ENCODE assay signal across 23 mouse cellular contexts in the genomic region with DNA sequence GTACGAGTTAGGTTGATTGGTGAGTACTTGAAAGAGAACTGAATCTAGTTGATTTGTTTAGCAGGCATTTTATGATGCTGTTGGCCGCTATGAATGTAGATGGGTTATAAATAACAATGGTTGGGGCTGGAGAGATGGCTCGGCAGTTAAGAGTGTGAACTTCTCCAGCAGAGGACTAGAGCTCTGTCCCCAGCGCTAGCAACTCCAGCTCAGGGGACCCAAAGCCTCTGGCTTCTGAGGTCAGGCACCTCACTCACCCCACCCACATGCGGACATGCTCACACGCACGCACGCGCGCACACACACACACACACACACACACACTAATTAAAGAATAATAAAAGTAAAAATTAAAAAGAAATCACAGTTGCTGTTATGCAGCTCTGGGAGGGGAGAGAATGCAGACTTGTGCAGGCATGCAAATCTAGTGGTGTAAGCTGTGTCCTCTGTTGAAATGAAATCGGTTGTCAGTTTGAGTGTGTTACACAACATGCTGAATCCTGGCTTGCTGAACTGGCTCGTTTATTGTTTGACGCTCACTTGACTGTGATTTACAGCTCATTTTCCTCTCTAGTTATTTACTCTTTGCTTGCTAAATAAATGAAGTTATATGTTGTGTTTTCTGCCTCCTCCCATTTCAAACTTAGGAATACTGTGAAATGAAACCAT.
DNase-seq lines count a peak whose midpoint lies in the region; ATAC-seq and TF ChIP-seq lines count a peak whose summit lies in the region.
"Had no signal": no experiment of that assay in that cellular context is flagged by ENCODE, and none has a peak within 500 bp of the region (broad histone marks: within the 10 kb centered on the region; RNA-seq: fewer than 3 reads in every experiment).

No protein-coding gene starts in this region.

- no peak overlapping the region for H3K27ac ChIP-seq in embryonic facial prominence, embryonic 13.5 days
- no peak overlapping the region for H3K27ac ChIP-seq in embryonic facial prominence, embryonic 10.5 days (replicated peaks)
- H3K27ac ChIP-seq in liver, postnatal 0 days (ENCODE audit: low read depth): 0 out of 2 replicates have a peak overlapping the region, but pooled peaks have one; percentile 22
- no peak overlapping the region for H3K27ac ChIP-seq in liver, embryonic 12.5 days
- H3K27ac ChIP-seq in embryonic facial prominence, embryonic 14.5 days (replicated peaks; ENCODE audit: low read depth, low read length): no peak overlapping the region
- no peak overlapping the region for H3K27ac ChIP-seq in hindbrain, embryonic 10.5 days
- H3K27ac ChIP-seq: embryonic facial prominence, embryonic 15.5 days; forebrain, embryonic 10.5 days; kidney, embryonic 15.5 days; midbrain, embryonic 15.5 days had no signal

- no peak overlapping the region for H3K4me3 ChIP-seq in embryonic facial prominence, embryonic 13.5 days
- no peak overlapping the region for H3K4me3 ChIP-seq in embryonic facial prominence, embryonic 10.5 days
- no peak overlapping the region for H3K4me3 ChIP-seq in liver, postnatal 0 days (ENCODE audit: low read depth, low read length)
- no peak overlapping the region for H3K4me3 ChIP-seq in liver, embryonic 12.5 days
- no peak overlapping the region for H3K4me3 ChIP-seq in embryonic facial prominence, embryonic 14.5 days (ENCODE audit: low read depth, low read length)
- H3K4me3 ChIP-seq in hindbrain, embryonic 10.5 days: no peak overlapping the region
- H3K4me3 ChIP-seq: embryonic facial prominence, embryonic 15.5 days; forebrain, embryonic 10.5 days; kidney, embryonic 15.5 days; midbrain, embryonic 15.5 days had no signal

- WGBS in embryonic facial prominence, embryonic 13.5 days: 74% methylated on average over 13 of the region's 13 CpGs
- 80% methylated on average over 13 of the region's 13 CpGs for WGBS in embryonic facial prominence, embryonic 10.5 days
- 72% methylated on average over 13 of the region's 13 CpGs for WGBS in liver, postnatal 0 days (ENCODE audit: insufficient replicate concordance)
- 77% methylated on average over 13 of the region's 13 CpGs for WGBS in liver, embryonic 12.5 days (ENCODE audit: insufficient replicate concordance)
- WGBS in embryonic facial prominence, embryonic 14.5 days: 74% methylated on average over 13 of the region's 13 CpGs
- 80% methylated on average over 13 of the region's 13 CpGs for WGBS in hindbrain, embryonic 10.5 days

- no peak overlapping the region for H3K4me2 ChIP-seq in embryonic facial prominence, embryonic 13.5 days
- no peak overlapping the region for H3K4me2 ChIP-seq in liver, postnatal 0 days (ENCODE audit: low read depth, low read length)
- no peak overlapping the region for H3K4me2 ChIP-seq in liver, embryonic 12.5 days
- no peak overlapping the region for H3K4me2 ChIP-seq in embryonic facial prominence, embryonic 14.5 days (ENCODE audit: low read depth, low read length)
- H3K4me2 ChIP-seq: embryonic facial prominence, embryonic 15.5 days; heart, embryonic 11.5 days; kidney, embryonic 15.5 days; midbrain, embryonic 15.5 days had no signal

- 0 out of 2 replicates have a peak, but pooled peaks cover 2% of the 10 kb centered on the region for H3K27me3 ChIP-seq in embryonic facial prominence, embryonic 13.5 days
- peaks cover 19% of the 10 kb centered on the region; the same call in 1 of the 2 replicates for H3K27me3 ChIP-seq in embryonic facial prominence, embryonic 10.5 days (replicated peaks; ENCODE audit: low read depth, poor library complexity, severe bottlenecking)
- no peaks in the 10 kb centered on the region for H3K27me3 ChIP-seq in liver, postnatal 0 days (ENCODE audit: insufficient read depth, low read length)
- H3K27me3 ChIP-seq in liver, embryonic 12.5 days (replicated peaks): peaks cover 11% of the 10 kb centered on the region
- H3K27me3 ChIP-seq in embryonic facial prominence, embryonic 14.5 days (replicated peaks; ENCODE audit: control insufficient read depth, insufficient read depth, low read length): no peaks in the 10 kb centered on the region
- H3K27me3 ChIP-seq in hindbrain, embryonic 10.5 days (ENCODE audit: insufficient read depth, poor library complexity, severe bottlenecking): peaks cover 16% of the 10 kb centered on the region
- H3K27me3 ChIP-seq: embryonic facial prominence, embryonic 15.5 days had no signal

- H3K9ac ChIP-seq in embryonic facial prominence, embryonic 13.5 days: 0 out of 2 replicates have a peak overlapping the region, but pooled peaks have one; percentile 6
- no peak overlapping the region for H3K9ac ChIP-seq in liver, postnatal 0 days (replicated peaks)
- H3K9ac ChIP-seq in liver, embryonic 12.5 days: no peak overlapping the region
- H3K9ac ChIP-seq in embryonic facial prominence, embryonic 14.5 days (ENCODE audit: low read depth, low read length): no peak overlapping the region
- H3K9ac ChIP-seq: embryonic facial prominence, embryonic 15.5 days; forebrain, postnatal 0 days; kidney, embryonic 15.5 days; midbrain, embryonic 15.5 days had no signal

- no peak for DNase-seq in embryonic facial prominence, embryonic 10.5 days (ENCODE audit: low spot score)
- no peak for DNase-seq in liver, postnatal 0 days
- peak; percentile 47 for DNase-seq in embryonic facial prominence, embryonic 14.5 days (ENCODE audit: low spot score)
- no peak for DNase-seq in hindbrain, embryonic 10.5 days (ENCODE audit: low spot score)
- DNase-seq: adrenal gland, postnatal 36 days; cerebellum, adult 18-20 months; cerebellum, postnatal 14 days; forebrain, postnatal 0 days; right cerebral cortex, adult 18-20 months; right cerebral cortex, postnatal 4 days; thymus, adult 18-20 months; thymus, postnatal 36 days had no signal

- no peaks in the 10 kb centered on the region for H3K36me3 ChIP-seq in embryonic facial prominence, embryonic 13.5 days
- H3K36me3 ChIP-seq in embryonic facial prominence, embryonic 10.5 days (replicated peaks): no peaks in the 10 kb centered on the region
- no peaks in the 10 kb centered on the region for H3K36me3 ChIP-seq in liver, postnatal 0 days (replicated peaks; ENCODE audit: insufficient read depth, low read length)
- no peaks in the 10 kb centered on the region for H3K36me3 ChIP-seq in liver, embryonic 12.5 days
- no peaks in the 10 kb centered on the region for H3K36me3 ChIP-seq in embryonic facial prominence, embryonic 14.5 days (ENCODE audit: control insufficient read depth, insufficient read depth, low read length)
- H3K36me3 ChIP-seq in hindbrain, embryonic 10.5 days: no peaks in the 10 kb centered on the region
- H3K36me3 ChIP-seq: embryonic facial prominence, embryonic 15.5 days; forebrain, embryonic 10.5 days; kidney, embryonic 15.5 days; midbrain, embryonic 15.5 days had no signal

- H3K9me3 ChIP-seq in embryonic facial prominence, embryonic 13.5 days: no peaks in the 10 kb centered on the region
- H3K9me3 ChIP-seq in embryonic facial prominence, embryonic 10.5 days: no peaks in the 10 kb centered on the region
- H3K9me3 ChIP-seq in liver, postnatal 0 days (ENCODE audit: low read length): no peaks in the 10 kb centered on the region
- no peaks in the 10 kb centered on the region for H3K9me3 ChIP-seq in liver, embryonic 12.5 days (replicated peaks)
- H3K9me3 ChIP-seq in embryonic facial prominence, embryonic 14.5 days (ENCODE audit: control insufficient read depth, low read length): no peaks in the 10 kb centered on the region
- H3K9me3 ChIP-seq in hindbrain, embryonic 10.5 days: no peaks in the 10 kb centered on the region
- H3K9me3 ChIP-seq: embryonic facial prominence, embryonic 15.5 days; forebrain, embryonic 10.5 days; kidney, embryonic 15.5 days; midbrain, embryonic 15.5 days had no signal

- no peak for ATAC-seq in embryonic facial prominence, embryonic 13.5 days (ENCODE audit: insufficient number of reproducible peaks, insufficient read depth, low FRiP score, low TSS enrichment, low read depth)
- ATAC-seq in liver, postnatal 0 days: no peak
- no peak for ATAC-seq in liver, embryonic 12.5 days
- no peak for ATAC-seq in embryonic facial prominence, embryonic 14.5 days (ENCODE audit: low read depth)
- peak; percentile 57 for ATAC-seq in megakaryocyte, adult 5-6 weeks (ENCODE audit: poor library complexity, severe bottlenecking)
- no peak for ATAC-seq in erythroid progenitor cell, adult 5-6 weeks (replicated peaks; ENCODE audit: low FRiP score, poor library complexity, severe bottlenecking)
- ATAC-seq: CD4-positive, CD25-positive, alpha-beta regulatory T cell, adult 4 months; forebrain, postnatal 0 days; intestine, postnatal 0 days; midbrain, embryonic 15.5 days had no signal

- TF ChIP-seq EP300 in liver, postnatal 0 days (IDR thresholded peaks at IDR 0.05; ENCODE audit: low read depth): no peak

- TF ChIP-seq CTCF in liver, postnatal 0 days (IDR thresholded peaks at IDR 0.05; ENCODE audit: low read depth): no peak

- H3K4me1 ChIP-seq in embryonic facial prominence, embryonic 13.5 days: peaks cover 23% of the 10 kb centered on the region
- peaks cover 28% of the 10 kb centered on the region for H3K4me1 ChIP-seq in embryonic facial prominence, embryonic 10.5 days
- no peaks in the 10 kb centered on the region for H3K4me1 ChIP-seq in liver, postnatal 0 days (ENCODE audit: insufficient read depth)
- no peaks in the 10 kb centered on the region for H3K4me1 ChIP-seq in liver, embryonic 12.5 days
- peaks cover 5% of the 10 kb centered on the region; the same call in 1 of the 2 replicates for H3K4me1 ChIP-seq in embryonic facial prominence, embryonic 14.5 days (ENCODE audit: control insufficient read depth, insufficient read depth, low read length)
- peaks cover 7% of the 10 kb centered on the region; the same call in 1 of the 2 replicates for H3K4me1 ChIP-seq in hindbrain, embryonic 10.5 days (replicated peaks)
- H3K4me1 ChIP-seq: midbrain, embryonic 15.5 days had no signal
